Mouse (Mus musculus): ENCODE results near the gene Padi3.

Padi3 gene

DNA sequence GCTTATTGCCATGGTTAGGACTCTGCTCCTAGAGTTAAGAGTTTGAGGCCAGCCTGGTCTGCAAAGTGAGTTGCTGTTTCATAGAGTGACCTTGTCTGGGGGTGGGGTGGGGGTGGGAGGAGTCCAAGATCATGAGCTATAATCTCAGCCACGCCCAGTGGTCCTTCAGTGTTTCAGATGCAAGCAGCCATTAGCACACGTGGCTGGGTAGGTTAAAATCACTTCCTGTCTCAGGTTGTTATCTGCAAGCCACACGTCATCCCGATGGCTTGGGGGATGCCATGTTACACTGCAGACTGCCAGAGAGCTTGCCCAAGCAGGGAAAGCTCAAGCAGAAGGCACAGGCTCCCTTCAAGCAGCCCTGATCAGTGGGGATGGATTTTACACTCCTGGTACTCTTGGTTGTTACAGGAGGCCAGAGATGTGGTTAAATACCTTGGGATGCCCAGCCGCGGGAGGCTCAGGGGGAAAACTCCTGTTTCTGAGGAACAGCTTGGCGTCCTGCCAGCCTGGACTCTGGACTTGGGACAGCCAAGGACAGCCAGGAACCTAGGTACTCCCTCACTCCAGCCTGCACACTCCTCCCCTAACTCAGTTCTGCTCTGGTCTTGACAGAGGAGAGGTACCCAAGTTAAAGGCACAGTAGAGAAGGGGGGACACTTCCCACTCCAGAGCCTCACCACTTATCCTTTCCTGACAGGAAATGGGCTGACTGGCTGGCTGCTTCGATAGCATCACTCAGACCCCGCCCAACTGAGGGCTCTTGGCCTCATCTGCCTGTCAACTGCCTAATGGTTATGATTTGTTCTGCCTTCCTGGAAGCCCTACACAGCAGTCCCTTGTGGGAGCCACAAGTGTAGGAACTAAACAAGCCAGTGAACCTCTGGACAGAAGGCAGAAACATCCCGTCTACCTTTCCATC, 5.8 kb upstream of the Padi3 start:
- DNase-seq: no peak

- no peak for DNase-seq
These were observed 5.0 kb upstream of the Padi3 start for GRCm38 (mm10) chr4:140815496-140815895.

GRCm38 (mm10) chr4:140814241-140815225, 4.1 kb upstream of the Padi3 start:
- DNase-seq: peak; percentile 53 to 56

DNA sequence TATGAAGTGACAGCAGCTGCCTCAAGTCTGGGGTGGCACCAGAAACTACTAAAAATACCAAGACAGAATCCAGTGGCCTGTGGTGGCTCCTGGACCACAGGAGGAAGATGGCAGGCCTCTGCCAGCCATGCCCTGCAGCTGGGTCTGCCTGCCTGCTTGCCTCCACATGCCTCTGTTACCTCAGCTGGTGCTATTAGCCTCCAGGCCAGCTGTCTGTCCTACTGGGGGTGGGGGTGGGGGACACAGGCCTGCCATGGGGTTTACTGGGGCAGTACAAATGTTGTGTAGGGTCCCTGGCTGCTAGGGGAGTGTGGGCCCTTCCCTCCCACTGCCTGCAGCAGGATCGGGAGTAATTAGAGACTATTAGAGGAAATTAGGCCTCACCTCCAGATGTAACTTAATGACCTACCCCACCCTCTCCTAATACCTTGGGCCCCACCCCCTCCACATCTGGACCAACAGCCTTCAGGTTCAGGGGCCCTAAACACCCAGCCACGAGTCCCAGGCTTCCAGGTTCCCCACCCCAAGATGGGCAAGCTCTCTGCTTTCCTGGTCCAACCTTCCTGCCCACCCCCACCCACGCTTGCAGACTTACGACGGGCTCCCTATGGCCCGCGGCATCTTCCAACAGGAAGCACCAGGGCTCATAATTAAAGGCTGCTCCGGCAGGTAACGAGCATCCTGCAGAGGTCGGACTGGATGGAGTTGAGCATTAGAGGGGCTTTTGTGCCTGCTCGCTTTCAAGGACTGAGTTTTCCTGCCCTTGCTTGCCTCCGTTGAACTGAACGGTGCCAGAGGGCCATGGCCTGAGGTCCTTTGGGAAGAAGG, 3.1 kb upstream of the Padi3 start:
- DNase-seq: no peak

GRCm38 (mm10) chr4:140812609-140813008, 2.2 kb upstream of the Padi3 start:
- DNase-seq: no peak

DNA sequence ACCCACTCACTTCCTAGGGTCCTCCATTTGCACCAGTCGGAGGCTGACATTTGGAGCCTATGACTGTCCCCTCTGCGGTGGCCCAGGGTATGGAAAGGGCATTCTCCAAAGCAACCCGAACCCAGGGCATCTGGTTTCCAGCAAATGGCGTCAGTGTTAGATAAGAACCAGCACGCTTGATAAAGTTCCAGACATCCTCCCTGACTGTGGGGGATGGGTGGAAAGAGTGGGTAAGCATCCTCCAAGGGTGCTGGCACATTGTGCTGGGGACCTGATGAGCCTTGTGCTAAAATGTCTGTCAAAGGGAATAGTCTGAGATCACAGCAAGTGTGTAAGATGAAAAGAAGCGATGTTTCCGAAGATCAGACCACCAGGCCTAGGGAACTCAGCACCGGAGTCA, 1.7 kb upstream of the Padi3 start:
- DNase-seq: no peak

GRCm38 (mm10) chr4:140809118-140809517, 1.3 kb downstream of the Padi3 start:
- DNase-seq: no peak

GRCm38 (mm10) chr4:140804601-140805000, 5.8 kb downstream of the Padi3 start:
- no peak for DNase-seq

GRCm38 (mm10) chr4:140801364-140801763, 9.1 kb downstream of the Padi3 start:
- no peak for DNase-seq

GRCm38 (mm10) chr4:140796786-140797185, 13.7 kb downstream of the Padi3 start:
- no peak for DNase-seq

- DNase-seq: no peak
These were observed 15.8 kb downstream of the Padi3 start for GRCm38 (mm10) chr4:140794678-140795077.

DNA sequence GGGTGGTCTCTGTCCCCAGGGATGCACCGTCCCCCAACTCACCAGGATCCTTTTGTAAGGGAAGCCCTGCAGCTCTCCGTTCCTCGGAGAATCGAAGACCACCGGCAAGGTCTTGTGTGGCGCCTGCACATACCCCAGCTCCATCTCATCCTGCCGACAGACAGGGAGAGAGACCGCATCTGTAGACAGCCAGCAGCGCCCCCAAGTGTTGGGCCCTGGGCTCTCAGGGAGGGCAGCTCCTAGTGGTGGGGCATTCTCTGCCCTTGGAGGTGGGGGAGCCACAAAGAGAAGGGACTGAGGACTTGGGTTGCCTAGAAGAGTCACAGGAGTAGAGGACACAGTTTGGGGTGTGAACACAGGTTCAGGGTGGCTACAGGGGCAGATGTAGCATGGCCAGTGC, 16.7 kb downstream of the Padi3 start:
- DNase-seq: no peak

DNA sequence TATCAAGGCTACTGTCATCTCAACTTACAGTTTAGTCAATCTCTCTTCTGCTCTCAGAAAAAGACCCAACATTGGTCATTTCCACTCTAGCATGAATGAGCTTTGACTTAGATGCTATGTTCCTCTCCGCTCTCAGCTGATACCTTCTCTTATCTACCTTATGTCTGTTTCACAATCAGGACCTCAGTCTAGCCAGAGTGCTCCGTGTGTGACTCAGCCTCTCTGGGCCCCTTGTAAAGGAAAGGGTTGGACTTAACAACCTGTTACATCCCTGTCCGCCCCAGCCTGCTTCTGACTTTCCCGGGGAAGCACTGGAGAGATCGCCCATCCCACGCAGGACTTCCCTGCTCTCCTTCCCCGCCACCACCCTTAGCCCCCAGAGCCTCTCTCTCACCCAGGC, 17.9 kb downstream of the Padi3 start:
- no peak for DNase-seq

DNA sequence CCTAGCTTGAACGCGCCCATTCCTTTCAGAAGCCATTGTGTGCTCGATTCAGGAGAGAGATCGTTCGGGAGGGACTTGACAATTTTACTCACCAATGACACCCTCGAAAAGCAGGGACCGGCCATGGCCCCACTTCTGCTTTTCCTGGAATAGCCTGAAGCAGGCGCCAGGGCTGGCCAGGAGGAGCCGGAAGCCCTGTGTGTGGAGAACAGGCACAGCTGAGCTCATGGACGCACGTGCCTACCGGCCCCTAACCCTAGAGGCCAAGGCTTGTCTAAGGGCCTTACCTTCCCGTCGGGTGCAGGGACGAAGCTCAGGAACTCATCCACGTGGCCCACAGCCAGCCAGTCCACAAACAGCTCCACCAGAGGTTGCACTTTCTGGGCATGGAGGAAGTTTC, 19.4 kb downstream of the Padi3 start:
- DNase-seq: no peak

DNA sequence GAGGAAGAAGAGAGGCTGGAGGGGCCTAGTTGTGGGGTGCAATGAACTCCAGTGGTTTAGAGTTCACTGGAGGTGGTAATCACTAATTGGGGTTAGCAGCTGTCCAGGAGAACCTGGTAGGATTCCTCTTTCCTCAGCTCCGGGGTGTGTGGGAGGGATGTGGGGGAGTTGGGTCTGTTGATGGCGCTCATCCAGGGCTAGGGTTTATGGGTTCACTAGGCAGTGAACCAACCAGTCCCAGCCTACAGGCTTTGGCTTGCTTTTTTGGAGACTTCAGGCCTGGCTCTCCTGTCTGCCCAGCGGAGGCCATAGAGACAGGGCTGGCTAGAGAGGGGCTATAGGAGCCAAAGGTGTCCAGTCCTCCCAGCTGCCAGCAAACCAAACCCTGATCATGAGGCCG, 20.5 kb downstream of the Padi3 start:
- DNase-seq: no peak

GRCm38 (mm10) chr4:140788983-140789382, 21.5 kb downstream of the Padi3 start:
- peak; percentile 75 to 81 for DNase-seq

- no peak for DNase-seq
These were observed 22.2 kb downstream of the Padi3 start for GRCm38 (mm10) chr4:140788264-140788663.

DNA sequence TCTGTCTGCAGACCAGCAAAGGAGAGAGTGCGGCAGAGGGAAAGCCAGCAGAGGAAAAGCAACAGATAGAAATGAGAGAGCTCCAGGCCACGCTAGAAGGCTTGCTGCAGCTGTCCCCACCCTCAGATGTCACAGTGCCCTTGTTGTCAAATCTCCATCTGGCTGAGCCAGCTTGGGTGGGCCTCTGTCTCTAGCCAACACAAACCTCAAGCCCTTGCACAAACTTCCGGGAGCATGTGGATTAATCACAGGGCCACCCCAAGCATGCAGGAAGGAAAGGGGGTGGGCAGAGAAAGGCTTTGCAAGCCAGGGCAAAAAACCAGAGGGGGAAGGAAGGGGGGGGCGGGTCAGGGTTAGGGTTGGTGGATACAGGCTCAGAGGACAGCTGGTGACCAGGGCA, 23.0 kb downstream of the Padi3 start:
- DNase-seq: no peak

DNA sequence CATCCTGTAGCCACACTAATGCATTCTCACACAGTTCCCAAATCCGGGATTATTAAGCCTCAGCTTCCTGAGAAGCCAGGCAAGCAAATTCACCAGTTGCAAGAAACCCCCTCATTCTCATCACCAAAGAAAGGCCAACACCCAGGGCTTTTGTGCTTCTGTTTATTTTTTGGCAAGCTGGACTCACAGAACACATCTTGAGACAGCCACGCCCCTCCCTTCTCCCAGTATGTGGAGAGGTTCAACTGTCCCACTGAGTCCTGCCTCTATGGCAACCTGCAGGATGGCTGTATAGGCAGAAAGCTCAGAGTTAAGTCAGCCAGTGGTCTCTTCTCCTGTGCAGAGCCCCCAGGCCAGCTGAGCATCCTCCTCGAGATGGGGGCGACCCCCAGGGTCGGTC, 25.2 kb downstream of the Padi3 start:
- no peak for DNase-seq

- no peak for DNase-seq
These were observed 26.0 kb downstream of the Padi3 start for GRCm38 (mm10) chr4:140784292-140784945.

DNA sequence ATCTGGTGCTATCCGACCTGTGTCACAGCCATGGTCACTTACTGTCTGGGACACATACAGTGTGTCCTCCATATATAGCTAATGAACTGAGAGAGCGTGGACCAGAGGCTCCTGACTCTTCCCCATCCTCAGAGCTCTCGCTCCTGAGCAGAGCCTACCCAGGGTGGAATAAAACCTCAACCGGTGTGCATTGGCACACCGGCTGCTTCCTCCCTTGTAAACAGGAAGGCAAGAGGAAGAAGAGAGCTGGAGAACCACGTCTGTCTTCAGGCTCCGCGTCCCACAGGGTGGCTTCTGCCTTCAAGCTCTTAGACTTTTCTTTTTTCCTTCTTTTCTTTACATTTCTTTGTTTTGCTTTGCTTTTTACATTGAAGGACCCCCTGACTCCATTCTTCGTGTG, 27.6 kb downstream of the Padi3 start:
- DNase-seq: peak; percentile 42 to 55

GRCm38 (mm10) chr4:140780507-140780906, 29.9 kb downstream of the Padi3 start:
- no peak for DNase-seq

Measured in thymus, postnatal 36 days (tissue).